Mouse (Mus musculus) heart, adult 2 months (tissue): ENCODE data around the gene Usp8.

ENCODE experiments used
- CTCF ChIP-seq: fragments of 200-600 bp; IDR thresholded peaks from 2 replicates; pipeline ENCODE4 v1.8.1; 2022; ENCODE audit warnings: antibody characterized with exemption, mild to moderate bottlenecking, moderate library complexity
- POLR2A ChIP-seq: fragments of 200-500 bp; IDR thresholded peaks from 2 replicates; pipeline ENCODE4 v1.6.1; 2011; ENCODE audit warnings: mild to moderate bottlenecking, low read depth, low read length, control low read depth; ENCODE audit not compliant: insufficient read depth

DNA sequence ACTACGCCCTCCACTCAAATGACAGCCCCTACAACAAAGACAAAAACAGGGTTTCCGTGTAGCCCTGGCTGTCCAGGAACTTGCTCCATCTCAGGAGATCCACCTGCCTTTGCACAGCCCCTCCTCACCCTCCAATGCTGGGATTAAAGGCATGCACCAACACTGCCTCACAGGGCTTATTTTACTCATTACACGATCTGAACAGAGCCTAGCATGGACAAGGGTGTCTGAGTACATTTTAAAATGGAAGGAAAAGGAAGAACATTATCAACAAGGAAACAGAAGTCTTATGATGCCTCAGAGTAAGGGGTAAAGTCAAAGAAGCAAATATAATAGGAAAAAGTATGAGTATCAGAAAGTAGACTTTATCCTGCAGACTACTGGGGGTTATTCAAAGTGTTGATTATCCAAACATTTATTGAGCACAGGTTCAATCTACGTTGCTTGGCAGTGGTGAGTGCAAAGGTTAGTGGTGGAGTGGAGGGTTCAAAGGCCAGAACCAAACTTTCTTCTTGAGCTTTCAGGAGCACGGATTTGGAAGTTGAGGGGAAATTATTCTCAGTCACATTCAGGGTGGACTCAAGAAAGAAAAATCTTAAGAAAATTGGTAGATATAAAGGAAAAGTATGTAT, 38.4 kb upstream of the Usp8 start:
- no peak for TF ChIP-seq CTCF
- TF ChIP-seq POLR2A: no peak
